Comparison of ENCODE assay signal across 8 mouse cellular contexts in genomic region chr3:57911831-57912596, GRCm38 (mm10).
DNase-seq lines count a peak whose midpoint lies in the region; ATAC-seq and TF ChIP-seq lines count a peak whose summit lies in the region.

No protein-coding gene starts in this region.

- H3K4me1 ChIP-seq in heart, embryonic 16.5 days (ENCODE audit: control insufficient read depth, insufficient read depth, low read length): peaks cover 4% of the 10 kb centered on the region; the same call in 1 of the 2 replicates
- no peaks in the 10 kb centered on the region for H3K4me1 ChIP-seq in stomach, embryonic 15.5 days

- TF ChIP-seq CTCF in left cerebral cortex, adult 2 months (IDR thresholded peaks at IDR 0.05): no peak

- DNase-seq in cerebellum, adult 9-11 months: peak; percentile 25
- no peak for DNase-seq in cerebellum, adult 11 months
- peak; percentile 47 for DNase-seq in brain, embryonic 18.5 days (ENCODE audit: low read depth, low spot score)
- DNase-seq in left cerebral cortex, adult 2 months (ENCODE audit: extremely low spot score in 1 of 2, low spot score in 2 of 2): peak in 1 of 2 experiments; percentile 33
- peak; percentile 38 for DNase-seq in lung, postnatal 36 days

- intact Hi-C loops in left cerebral cortex, adult 2 months (cut with DNase I): loop anchor here (2.0 kb wide), 1 partner anchor 65 kb away; no protein-coding TSS in a partner anchor

- H3K9ac ChIP-seq in heart, embryonic 16.5 days (ENCODE audit: low read length): 0 out of 2 replicates have a peak overlapping the region, but pooled peaks have one; percentile 15
- no peak overlapping the region for H3K9ac ChIP-seq in stomach, embryonic 15.5 days

- H3K4me3 ChIP-seq in heart, embryonic 16.5 days (ENCODE audit: low read length): peak overlapping the region; percentile 38
- H3K4me3 ChIP-seq in left cerebral cortex, adult 2 months: no peak overlapping the region
- H3K4me3 ChIP-seq in stomach, embryonic 15.5 days (replicated peaks): no peak overlapping the region

- H3K9me3 ChIP-seq in heart, embryonic 16.5 days (replicated peaks; ENCODE audit: control insufficient read depth, low read length): no peaks in the 10 kb centered on the region; the same call in 1 of the 2 replicates
- H3K9me3 ChIP-seq in stomach, embryonic 15.5 days: no peaks in the 10 kb centered on the region

- no peaks in the 10 kb centered on the region for H3K27me3 ChIP-seq in heart, embryonic 16.5 days (ENCODE audit: control insufficient read depth, insufficient read depth, low read length)
- no peaks in the 10 kb centered on the region for H3K27me3 ChIP-seq in stomach, embryonic 15.5 days (replicated peaks)

- 18% methylated on average over 16 of the region's 16 CpGs for WGBS in heart, embryonic 16.5 days
- WGBS in stomach, embryonic 15.5 days: 21% methylated on average over 16 of the region's 16 CpGs

- H3K36me3 ChIP-seq in heart, embryonic 16.5 days (ENCODE audit: control insufficient read depth, insufficient read depth): no peaks in the 10 kb centered on the region
- no peaks in the 10 kb centered on the region for H3K36me3 ChIP-seq in stomach, embryonic 15.5 days

- ATAC-seq in heart, embryonic 16.5 days (replicated peaks; ENCODE audit: extremely low read depth, insufficient read depth, low FRiP score): no peak
- no peak for ATAC-seq in stomach, embryonic 15.5 days (ENCODE audit: insufficient read depth, low FRiP score, low read depth)
- ATAC-seq in megakaryocyte, adult 5-6 weeks (ENCODE audit: poor library complexity, severe bottlenecking): no peak

- peak overlapping the region; percentile 62 for H3K4me2 ChIP-seq in heart, embryonic 16.5 days (ENCODE audit: low read depth, low read length)
- peak overlapping the region; percentile 30; the same call in 1 of the 2 replicates for H3K4me2 ChIP-seq in stomach, embryonic 15.5 days

- H3K27ac ChIP-seq in heart, embryonic 16.5 days (ENCODE audit: low read length): no peak overlapping the region
- peak overlapping the region; percentile 13; the same call in 1 of the 2 replicates for H3K27ac ChIP-seq in left cerebral cortex, adult 2 months
- H3K27ac ChIP-seq in stomach, embryonic 15.5 days: no peak overlapping the region
